Mouse (Mus musculus) MEL (cell line): Measurements from ENCODE around the gene Arl13b.

Experiments used
- CHD2 ChIP-seq: IDR thresholded peaks from 2 replicates; pipeline ENCODE4 v1.6.1; 2011; ENCODE audit warnings: low read length, improper control_type of control experiment
- CTCF ChIP-seq, 3 experiments: IDR thresholded peaks in 2 of 3; conservative IDR thresholded peaks in 1 of 3; 2 replicates each; pipeline ENCODE4 v1.5.1; 2011 to 2012; ENCODE audit warnings: low read length in 3 of 3, low read depth in 2 of 3, mild to moderate bottlenecking in 2 of 3, improper control_type of control experiment in 1 of 3, inconsistent platforms in 1 of 3, mixed read lengths in 1 of 3, moderate library complexity in 1 of 3; ENCODE audit not compliant: control insufficient read depth in 1 of 3, insufficient read depth in 1 of 3, poor library complexity in 1 of 3, severe bottlenecking in 1 of 3
- EP300 ChIP-seq, 2 experiments: IDR thresholded peaks; 2 replicates each; pipeline ENCODE4 v1.6.1; 2011; ENCODE audit warnings: improper control_type of control experiment in 2 of 2, low read length in 2 of 2, low read depth in 1 of 2, mild to moderate bottlenecking in 1 of 2
- GABPA ChIP-seq: IDR thresholded peaks from 2 replicates; pipeline ENCODE4 v1.6.1; 2012; ENCODE audit warnings: low read depth, mild to moderate bottlenecking, inconsistent platforms, low read length, improper control_type of control experiment, moderate library complexity
- POLR2A ChIP-seq, 2 experiments: IDR thresholded peaks; 2 replicates each; pipeline ENCODE4 v1.6.1; 2011 to 2012; ENCODE audit warnings: low read length in 2 of 2, mild to moderate bottlenecking in 2 of 2, control low read depth in 1 of 2, improper control_type of control experiment in 1 of 2, low read depth in 1 of 2, moderate library complexity in 1 of 2; ENCODE audit not compliant: control insufficient read depth in 1 of 2, insufficient read depth in 1 of 2, poor library complexity in 1 of 2
- ZMIZ1 ChIP-seq: IDR thresholded peaks from 2 replicates; pipeline ENCODE4 v1.6.1; 2012; ENCODE audit warnings: low read depth, mild to moderate bottlenecking, inconsistent platforms, low read length, improper control_type of control experiment, moderate library complexity
- ZNF384 ChIP-seq: IDR thresholded peaks from 2 replicates; pipeline ENCODE4 v1.6.1; 2012; ENCODE audit warnings: low read depth, mild to moderate bottlenecking, inconsistent platforms, low read length, improper control_type of control experiment

GRCm38 (mm10) chr16:62857498-62857897, 10.7 kb upstream of the Arl13b start:
- TF ChIP-seq GABPA (no peak), POLR2A (IDR thresholded peaks at IDR 0.05; ENCODE audit: control insufficient read depth in 1 of 2, insufficient read depth in 1 of 2, low read depth in 1 of 2, low read length in 2 of 2, poor library complexity in 1 of 2) (no peak), CTCF (IDR thresholded peaks at IDR 0.05 in 2 of 3, conservative IDR thresholded peaks at IDR 0.05 in 1 of 3; ENCODE audit: control insufficient read depth in 1 of 3, insufficient read depth in 1 of 3, low read depth in 2 of 3, low read length in 3 of 3, poor library complexity in 1 of 3, severe bottlenecking in 1 of 3) (no peak), CHD2 (no peak), ZMIZ1 (no peak), EP300 (IDR thresholded peaks at IDR 0.05; ENCODE audit: low read depth in 1 of 2, low read length in 2 of 2) (no peak), ZNF384 (no peak)
